Mouse (Mus musculus): ENCODE measurements at regions not wholly inside any gene's neighbourhood (a gene's known extent, or its start where the extent isn't known, plus 50 kb on each side); places are given as distances from the start of the nearest gene placed in this dataset.

DNA sequence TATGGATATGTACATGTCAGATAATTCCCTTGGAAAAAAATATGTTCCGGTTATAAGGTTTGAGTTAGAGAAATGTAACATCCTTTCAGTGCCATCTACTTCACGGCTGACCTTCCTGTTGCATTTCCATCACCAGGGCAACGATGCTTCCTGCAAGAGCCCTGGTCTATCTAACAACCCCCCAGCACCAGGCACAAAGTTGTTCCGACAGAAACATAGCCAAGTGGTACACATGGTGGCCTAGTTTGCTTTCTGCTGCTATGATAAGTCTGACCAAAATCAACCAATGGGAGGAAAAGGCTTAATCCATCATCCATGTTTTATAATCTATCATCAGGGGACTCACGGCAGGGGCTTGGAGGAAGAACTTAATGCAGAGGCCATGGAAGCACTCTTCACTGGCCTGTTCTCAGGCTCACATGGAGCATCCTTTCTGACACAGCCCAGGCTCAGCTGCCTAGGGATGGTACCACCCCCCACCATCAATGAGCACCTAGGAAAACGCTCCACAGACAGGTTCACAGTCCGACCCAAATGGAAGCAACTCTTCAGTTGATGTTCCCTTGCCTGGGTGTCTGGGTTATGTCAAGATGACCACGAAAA lies 372.2 kb downstream of the Cbln4 start:
- no peak for DNase-seq

DNA sequence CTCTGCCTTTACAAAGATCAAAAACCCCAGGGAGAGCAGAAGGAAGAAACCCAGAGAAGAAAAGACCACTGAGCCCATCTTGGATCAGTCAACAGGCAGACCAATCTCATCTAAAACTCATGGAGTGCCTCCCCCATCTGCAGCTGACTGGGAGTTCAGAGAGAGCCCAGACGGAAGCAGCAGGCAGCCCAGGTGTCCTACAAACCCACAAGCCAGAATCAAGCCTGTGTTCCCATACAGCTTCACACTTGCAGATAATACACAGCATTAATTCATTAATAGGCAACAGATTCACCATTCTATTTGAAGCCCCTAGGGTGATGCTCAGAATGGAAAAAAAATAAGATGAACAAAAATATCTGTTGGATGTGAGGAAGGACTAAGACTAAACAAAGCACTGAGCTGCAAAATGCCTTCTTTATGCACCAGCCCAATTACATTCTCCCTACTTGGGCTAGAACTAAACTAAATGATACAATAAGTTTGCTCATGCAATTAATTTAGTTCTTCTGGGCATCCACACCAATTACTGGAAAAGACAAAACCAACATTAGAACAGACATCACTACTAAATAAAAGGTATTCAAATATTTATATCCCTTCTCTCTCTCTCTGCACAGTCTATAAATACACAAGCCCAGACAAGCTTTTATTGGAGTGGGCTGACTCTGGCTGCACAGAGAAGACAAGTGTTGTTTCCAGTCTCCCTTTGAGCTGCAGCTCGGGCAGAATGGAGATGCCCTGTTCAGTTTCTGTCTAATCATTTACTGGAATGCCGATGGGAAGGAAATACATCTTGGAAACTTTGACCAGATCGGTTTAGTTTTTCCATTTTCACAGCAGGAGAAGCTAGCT lies 374.2 kb downstream of the Cbln4 start:
- no peak for DNase-seq

DNA sequence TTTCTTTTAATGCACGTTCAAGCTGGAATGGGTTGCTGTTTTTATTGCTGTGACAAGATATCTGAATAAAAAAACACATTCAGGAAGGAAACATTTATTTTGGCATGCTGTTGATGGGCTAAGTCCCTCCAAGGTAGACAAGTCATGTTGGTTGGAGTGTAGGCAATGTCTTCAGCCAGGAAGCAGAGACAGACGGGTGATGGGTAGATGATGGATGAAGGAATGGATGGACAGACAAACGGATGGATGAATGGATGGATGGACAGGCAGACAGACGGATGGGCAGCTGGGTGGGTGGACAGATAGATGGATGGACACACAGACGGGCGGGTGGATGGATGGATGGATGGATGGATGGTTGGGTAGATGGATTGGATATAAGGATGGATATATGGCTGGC lies 380.7 kb downstream of the Cbln4 start:
- DNase-seq: no peak

DNA sequence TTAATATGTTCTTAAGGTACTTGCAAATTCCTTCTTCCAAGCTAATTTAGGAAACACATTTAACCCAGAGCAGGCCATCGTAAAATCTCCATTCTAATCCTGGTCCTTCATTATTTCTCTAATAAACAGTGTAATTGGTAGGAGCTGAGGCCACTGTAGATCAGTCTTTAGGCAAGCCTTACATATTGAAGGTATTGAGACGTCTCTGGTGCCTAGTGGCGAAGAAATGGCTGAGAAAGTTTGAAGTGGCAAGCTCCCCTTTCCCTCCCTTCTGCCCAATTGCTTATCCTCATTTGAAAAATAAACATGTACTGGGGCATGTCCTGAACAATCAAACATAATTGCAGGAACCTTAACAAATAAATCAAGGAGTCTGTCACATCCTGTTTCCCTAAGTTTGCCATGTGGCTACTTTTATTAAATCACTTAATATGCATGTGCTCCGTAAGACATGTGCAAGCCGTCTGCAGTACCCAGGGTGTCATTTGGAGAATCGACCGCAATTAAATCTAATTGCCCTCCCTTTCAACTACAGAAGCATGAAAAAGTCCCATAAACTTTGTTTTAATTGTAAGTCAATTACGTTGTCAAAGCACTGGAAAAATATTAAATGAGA lies 381.3 kb downstream of the Cbln4 start:
- no peak for DNase-seq

DNA sequence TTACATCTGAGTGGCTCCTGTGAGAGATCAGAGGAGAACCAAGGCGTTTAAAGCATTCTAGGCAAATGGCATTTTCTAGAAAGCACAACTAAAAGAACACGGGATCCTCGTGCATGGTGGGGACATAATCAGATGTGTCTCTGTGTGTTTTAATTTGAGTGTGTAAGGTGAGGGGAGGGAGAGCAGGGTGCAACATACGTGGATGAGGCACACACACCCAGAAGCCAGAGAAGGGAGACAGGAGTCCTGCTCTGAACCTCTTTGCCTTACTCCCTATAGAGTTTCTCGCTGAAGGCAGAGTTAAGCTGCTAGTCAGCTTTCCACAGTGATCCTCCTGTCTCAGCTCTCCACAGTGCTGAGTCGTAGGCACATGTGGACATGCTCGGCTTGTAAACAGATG lies 386.1 kb downstream of the Cbln4 start:
- DNase-seq: no peak

DNA sequence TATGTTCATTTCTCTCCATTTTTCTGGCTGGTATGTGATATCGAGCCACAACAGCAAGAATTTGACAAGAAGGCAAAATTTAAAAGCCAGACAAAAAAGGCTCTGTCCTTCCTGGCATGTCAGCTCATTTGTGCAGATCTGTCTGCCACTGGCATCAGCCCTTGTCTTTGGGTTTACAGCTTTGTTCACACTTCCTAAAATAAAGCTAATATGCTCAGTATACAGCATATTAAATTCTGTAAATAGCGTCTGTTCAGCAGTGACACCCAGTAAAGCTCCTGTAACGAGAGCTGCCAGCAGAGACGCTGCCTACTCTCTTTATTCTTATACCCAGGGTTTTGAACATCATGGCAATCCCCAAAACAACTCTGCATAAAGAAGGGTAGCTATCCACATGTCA lies 401.5 kb downstream of the Cbln4 start:
- no peak for DNase-seq

DNA sequence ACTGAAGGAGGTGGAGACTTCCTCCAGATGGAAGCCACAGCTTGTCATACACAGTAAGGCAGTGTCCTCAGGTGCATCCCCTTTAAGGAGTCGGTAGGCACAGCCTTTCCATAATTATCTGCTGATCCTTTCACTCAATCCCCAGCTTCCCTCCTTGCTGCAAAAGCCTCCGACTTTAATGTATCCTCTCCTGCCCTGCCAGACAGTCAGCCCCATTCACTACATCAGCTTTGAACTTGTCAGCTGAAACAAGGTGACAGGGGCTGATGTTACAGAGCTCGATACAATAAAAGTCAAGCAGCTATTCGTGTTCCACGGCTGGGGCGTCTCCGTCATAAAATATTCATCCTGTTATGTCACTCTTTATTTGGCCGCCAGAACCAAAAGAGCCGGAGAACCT lies 402.8 kb downstream of the Cbln4 start:
- no peak for DNase-seq

DNA sequence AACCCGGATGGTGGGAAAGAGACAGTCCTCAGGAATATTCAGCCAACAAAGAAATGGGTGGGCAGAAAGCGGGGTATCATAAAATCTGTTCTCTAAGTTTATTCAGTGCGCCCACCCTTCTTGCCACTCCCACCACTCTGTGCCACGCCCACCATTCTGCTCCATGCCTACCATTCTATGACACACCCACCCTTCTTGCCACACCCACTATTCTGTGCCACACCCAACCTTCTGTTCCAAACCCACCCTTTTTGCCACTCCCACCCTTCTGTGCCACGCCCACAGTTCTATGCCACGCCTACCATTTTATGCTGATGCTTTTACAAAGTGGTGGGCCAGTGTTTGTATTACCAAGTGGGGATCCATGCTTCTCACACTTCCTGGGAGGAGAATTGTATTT lies 404.3 kb downstream of the Cbln4 start:
- DNase-seq: no peak

DNA sequence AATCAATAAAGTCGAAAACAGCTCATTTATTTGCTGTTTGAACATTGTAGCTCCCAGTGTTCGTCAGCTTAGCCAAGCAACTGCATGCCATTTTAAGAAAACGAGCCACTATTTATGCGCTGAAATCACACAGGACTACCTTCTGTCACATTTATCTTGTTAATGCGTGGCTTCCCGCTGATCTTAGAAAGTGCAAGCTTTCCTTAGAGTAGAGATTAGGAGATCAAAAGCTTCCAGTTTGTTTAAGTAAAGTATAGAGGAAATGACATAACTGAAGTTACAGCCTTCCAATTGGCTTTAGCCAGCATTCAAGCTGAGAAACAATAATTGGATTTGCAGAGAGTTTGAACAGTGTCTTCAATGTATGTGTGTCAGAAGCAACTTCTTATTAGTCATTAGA lies 406.4 kb downstream of the Cbln4 start:
- no peak for DNase-seq

DNA sequence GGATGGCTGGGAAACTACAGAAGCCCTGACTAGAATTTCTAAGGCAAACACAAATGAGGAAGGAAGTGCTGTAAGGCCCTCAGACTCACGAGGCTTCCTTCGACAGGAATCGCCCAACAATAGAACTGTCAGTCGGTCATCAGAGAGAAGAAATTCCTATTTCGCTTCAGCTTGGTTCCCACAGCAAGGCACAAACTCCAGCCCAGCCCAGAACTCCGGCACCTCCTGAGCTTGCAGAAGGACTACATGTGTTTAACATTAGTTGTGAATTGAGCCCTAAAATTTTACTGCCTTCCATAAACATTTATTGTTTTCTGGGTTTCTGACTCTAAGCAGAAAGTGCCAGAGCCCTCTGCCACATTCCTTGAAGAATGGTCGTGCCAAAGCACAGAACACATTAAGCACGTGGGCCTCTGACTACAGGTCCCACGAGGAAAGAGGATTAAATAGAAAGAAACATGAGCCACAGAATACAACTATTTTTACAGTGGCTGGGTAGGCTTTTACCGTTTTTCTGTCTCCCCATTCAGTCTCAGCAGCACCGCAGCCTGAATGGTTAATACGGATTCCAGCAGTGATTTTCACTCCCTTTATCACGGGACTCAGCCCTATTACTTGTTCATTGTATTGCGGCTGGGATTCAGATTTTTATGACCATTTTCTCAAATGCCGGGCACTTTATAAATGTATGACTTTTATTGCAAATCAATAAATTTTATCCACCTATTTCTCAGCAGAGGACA lies 409.7 kb downstream of the Cbln4 start:
- DNase-seq: peak; percentile 28

DNA sequence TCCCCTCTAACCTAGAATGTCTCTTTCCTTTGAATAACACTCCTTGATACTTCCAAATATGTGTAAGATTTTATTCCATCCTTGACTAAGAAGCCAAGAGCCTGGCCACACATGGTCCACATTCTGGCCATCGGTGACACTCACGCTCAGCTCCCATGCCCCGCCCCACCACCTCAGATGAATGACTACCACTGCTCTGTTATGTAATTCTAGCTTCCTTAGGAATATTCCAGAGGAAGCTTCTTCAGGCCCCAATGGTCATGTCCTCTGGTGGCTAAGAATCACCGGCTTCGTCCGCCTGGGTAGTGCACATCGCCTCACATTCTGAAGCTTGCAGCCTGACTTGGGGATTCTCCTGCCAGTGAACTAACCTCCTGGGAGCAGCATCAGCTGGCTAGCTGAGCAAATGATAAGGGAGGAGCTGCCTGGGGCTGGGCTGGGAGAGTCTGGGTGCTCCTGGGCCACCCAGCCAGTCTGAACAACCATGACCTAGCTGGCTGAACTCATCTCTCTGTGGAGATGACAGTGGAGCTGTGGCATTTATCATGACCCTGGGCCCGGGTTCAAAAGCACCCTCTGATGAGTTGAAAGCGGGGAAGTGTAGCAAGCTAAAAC lies 413.1 kb downstream of the Cbln4 start:
- no peak for DNase-seq

DNA sequence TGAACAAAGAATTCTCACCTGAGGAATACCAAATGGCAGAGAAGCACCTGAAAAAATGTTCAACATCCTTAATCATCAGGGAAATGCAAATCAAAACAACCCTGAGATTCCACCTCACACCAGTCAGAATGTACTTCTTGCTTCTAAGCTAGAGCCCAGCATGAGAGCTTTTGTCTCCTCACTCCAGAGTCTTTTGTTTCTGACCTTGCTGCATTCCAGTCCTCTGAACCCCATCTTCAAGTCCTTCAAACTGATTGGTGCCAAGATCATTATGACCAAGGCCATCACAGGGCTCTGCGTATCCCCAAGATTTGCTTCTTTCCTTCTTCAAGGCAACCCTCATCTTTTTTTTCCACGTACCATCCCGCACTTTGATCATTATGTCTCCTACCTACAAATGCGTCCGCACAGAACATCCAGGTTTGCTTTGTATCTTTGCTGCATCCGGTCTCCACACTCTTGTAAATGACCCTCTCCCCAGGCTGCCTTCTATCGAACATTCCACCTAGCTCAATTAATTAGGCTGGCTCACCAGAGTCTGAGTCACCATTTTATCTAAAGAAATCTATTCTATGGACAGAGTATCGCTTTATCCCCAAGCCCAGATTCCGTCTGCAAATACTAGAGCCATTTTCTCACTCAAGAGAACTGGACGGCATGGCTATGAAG lies 414.9 kb downstream of the Cbln4 start:
- no peak for DNase-seq

DNA sequence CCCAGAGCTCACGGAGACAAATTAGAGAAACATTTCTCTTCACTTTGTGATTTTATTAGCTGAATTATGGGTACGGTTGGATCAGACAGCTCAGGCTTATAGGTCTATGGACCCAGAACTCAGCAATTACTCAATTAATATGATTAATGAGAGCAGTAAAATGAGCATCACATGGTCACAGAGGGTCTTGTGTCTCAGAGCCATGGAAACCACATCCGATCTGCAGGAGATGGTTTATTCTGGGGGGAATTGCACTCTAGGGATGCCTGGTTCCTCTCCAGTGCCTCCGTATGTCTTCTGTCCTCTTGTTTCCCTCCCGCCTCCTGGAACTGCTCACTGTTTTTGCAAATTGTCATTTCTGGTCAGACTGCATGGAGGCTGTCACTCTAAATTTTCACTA lies 422.6 kb downstream of the Cbln4 start:
- DNase-seq: no peak

DNA sequence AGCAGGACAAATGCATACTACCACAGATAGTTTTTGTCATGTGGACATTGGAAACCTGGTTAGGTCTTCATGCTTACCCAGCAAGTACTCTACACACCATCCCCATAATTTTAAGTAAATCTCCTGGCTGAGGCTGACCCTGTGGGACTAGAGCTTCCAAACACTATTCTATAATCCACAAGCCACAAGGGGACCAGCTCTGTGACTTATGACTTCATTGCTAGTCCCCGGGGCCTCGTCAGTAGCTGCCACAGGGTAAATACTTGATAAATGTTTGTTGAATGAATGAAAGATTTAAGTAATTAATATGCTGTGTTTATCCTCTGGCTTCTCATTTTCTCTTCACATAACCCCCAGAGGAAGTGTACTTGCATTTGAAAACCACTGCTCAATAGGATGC lies 423.0 kb downstream of the Cbln4 start:
- no peak for DNase-seq

DNA sequence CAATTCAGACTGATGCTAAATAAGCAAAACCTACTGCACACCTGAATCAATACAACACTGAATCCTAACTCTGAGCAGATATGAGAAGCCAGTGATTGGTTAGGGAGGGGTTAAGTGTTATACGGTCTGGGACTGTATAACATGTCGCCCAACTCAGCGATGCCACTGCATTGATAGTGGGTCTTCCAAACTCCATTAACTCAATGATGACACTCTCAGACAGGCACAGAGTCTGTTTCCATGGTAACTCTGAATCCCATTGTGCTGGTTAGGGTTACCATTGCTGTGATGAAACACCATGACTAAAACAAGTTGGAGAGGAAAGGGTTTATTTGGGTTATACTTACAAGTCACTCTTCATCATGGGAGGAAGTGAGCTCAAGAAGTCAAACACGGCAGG lies 424.5 kb downstream of the Cbln4 start:
- no peak for DNase-seq

DNA sequence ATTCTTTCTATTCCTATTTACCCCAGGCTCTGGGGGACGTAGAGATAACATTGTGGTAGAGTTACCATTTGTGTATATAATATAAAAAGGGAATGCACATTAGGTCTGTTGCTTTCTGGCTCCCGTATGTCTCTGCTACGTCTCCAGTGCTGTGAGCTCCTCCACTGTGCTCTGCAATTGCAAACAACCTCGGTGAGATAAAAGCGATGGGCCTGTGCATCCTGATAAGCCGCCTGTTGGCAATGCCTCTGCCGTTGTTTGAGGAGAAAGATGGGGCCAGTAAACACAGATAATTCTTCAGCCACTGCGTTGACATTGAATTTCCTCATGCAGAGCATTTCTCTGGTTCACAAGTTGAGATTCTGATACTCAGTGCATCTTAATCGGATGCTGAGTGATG lies 424.9 kb downstream of the Cbln4 start:
- peak; percentile 14 for DNase-seq

DNA sequence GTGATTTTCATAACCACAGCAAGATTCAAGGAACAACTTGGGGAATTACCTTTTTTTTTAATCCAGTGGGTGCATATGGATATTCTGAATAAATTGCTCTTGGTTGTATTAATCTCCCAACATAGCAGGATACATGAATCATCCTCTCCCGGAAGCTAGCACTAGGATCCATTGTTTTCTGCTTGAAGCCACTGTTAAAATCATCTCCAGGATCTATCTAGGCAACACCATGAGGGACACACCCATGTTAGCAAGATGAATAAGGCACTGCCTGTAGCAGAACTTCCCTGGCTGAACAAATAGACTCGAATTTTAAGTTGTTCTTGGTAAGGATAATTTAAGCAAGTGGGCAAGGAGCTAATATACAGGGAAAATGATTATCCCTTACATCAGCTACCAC lies 427.8 kb downstream of the Cbln4 start:
- DNase-seq: no peak

DNA sequence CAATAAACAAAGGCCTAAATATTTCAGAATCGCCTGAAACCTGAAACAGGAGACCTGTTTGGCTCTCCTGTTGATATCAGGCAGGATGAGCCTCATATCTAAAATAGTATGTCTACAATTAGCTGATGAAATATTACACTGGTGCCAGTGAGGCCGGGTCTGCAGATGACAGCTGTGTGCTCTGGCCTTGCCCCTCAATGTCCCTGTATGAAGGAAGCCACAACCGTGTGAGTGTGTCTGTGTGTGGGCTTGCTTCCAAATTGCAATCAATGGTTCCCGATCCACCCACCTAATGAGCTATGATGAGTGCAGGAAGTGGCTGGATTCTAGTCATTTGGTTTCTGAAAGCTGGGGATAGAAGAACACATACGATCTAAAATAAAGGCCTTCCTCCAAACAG lies 438.2 kb downstream of the Cbln4 start:
- no peak for DNase-seq

DNA sequence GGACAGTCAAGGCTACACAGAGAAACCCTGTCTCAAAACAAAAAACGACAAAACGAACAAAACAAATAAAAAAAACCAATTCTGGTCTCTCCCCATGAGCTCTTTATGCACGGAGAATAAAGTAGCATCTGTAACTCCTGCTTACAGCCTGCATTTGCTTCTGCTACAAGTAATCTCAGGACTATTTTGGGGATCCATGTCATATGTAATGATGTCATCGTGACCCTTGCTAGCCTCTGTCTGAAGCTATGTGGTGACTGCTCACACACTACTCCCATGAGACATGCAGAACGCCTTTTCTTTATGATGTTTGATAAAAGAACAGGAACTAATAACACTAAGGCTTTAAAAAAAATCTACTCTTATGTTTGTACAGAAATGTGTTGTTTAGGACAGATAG lies 448.0 kb downstream of the Cbln4 start:
- DNase-seq: no peak

DNA sequence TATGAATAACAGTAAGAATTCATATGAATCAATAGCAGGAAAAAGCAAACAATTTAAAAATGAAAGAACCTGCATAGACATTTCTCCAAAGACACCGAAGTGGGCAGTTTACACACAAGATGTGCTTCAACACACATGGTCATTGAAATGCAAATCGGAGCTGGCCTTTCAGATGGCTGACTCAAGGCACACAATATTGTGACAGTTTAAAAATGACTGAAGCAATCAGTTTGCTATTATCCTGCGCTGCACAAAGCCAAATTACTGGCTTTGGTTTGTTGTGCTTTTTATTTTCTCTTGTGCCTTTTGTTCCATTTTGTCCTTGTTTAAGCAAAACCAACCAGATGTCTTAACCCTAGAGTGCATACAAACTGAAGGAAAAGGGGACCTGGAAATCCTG lies 449.4 kb downstream of the Cbln4 start:
- no peak for DNase-seq

DNA sequence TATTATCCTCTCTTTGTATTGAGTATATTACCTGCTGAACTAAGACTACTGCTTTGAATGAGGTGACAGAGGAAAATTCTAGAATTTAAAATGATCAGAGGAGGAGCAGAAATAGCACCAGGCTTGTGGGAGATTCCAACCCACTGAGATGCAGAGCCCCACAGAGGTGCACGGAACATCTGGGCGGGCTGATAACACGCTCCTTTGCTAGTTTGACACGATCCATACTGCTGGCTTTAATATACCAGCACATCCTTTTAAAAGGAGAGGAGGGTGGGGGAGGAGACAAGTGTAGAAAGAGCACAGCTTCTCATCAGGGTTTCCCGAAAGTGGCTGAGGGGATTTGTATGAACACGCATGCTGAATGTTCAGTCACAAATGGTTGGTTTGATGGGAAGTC lies 451.0 kb downstream of the Cbln4 start:
- DNase-seq: no peak

DNA sequence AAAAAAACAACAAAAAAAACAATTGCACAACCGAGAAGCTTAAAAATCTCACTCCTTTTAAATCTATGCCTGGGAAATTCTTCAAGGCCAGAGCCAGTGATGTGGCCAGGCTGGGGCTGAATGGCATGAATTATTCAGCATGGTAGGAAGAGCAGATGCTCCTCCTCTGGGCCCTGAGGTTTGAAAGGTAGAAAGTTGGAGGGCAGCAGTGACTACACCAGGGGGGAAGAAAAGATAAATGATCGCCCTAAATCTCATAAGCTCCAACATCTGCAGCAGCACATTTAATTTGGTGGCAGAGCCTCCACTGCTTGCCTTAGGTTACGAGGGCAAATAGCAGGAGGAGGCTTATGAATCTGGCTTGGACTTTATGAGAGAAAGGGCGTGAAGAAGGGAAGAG lies 455.1 kb downstream of the Cbln4 start:
- no peak for DNase-seq

DNA sequence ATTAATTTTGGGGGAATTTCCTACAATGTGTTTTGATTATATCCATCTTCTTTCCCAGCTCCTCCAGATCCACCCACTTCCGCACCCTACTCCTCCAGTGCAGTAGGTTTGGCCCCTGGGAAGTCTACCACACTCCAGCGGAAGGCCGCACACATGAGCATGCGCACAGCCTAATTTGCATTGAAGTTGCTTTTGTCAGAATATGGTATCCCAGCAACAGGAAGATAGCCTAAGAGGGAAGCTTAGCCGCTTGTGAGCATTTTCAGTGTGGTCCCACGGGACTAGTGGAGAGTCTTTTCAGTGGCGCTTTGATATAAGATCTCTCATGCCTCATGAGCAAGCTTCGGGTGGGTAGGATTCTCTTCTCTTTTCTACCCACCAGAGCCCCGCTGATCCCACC lies 455.6 kb downstream of the Cbln4 start:
- no peak for DNase-seq
